Mouse (Mus musculus) brain, embryonic 18.5 days (tissue): ENCODE data around the gene Vmn1r23.
"Not testable (repeated sequence)": the region's sequence is repeated elsewhere in the genome, so short reads cannot be mapped to it uniquely, and the experiment has no call there.

Source experiments
- DNase-seq: peaks from one replicate; pipeline ENCODE4 v3.0.0-alpha.2; 2012; ENCODE audit warnings: low read depth, low spot score

Vmn1r23 gene

DNA sequence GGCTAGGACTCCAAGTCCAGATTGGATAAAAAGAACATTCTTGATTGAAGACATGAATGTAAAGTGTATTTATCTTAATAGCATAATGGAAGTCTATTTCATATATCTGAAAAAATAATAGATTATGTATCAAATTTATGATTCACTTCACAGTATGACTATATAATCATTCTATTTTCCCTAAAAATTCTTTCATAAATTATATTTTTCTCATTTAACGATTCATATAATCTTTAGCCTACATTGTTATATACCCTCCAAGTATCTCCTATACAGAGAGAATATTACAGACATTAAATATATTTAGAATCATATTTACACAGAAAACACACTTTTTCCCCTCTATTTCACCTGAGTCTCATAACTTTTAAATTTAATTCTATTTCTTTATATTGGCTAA, at the start of gene Vmn1r23:
Gene Vmn1r23, minus strand, starts transcription at position 101 of the 400 bp plus-strand sequence.
- no peak for DNase-seq

DNA sequence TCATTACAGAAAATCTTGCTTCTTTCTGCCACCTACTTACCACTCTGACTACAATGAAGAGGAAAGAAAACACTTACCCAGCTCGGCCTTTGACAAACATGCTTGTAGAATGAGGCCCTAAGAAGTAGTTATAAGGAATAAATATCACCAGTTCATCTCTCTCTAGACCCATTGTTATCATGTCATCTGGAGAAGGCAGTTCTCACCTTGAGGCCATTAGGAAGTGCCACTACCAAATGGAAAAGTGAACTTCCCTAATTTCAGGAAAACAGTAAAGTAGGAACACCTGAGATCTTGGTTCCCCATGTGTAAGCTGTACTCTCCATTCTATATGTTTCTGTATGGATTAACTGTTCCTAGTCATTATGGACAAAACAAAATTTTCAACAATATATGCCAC, 34.8 kb upstream of the Vmn1r23 start, which contains the start of gene Vmn1r24:
Gene Vmn1r24, minus strand, starts transcription at position 101 of the 400 bp plus-strand sequence.
- not testable (repeated sequence) for DNase-seq

DNA sequence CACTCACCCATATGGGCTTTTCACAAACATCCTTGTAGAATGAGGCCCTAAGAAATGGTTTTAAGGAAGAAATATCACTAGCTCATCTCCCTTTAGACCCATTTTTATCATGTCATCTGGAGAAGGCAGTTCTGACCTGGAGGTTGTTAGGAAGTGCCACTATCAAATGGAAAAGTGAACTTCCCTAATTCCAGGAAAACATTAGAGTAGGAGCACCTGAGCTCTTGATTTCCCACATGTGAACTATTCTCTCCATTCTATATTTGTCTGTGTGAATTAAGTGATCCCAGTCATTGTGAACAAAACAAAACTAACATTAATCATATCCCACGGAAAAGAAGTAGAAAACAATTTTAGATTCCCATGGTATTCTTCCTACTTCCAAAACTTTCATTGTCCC, 18.7 kb downstream of the Vmn1r23 start, which contains the start of gene Vmn1r22:
Gene Vmn1r22, minus strand, starts transcription at position 101 of the 400 bp plus-strand sequence.
- DNase-seq: no peak
